Mouse (Mus musculus) MEL (cell line): ENCODE measurements at regions not wholly inside any gene's neighbourhood (a gene's known extent, or its start where the extent isn't known, plus 50 kb on each side); places are given as distances from the start of the nearest gene placed in this dataset.

Source experiments
- DNase-seq: peaks from one replicate; pipeline ENCODE4 v3.0.0; 2011; ENCODE audit warnings: low read depth, low spot score
- H3K27ac ChIP-seq: 2 replicates; pipeline ENCODE4 v1.5.1; 2012; ENCODE audit warnings: low read depth, mild to moderate bottlenecking, control low read depth, low read length, moderate library complexity; ENCODE audit not compliant: control insufficient read depth
- H3K27me3 ChIP-seq, 2 experiments: fragments of 150-350 bp in 1 of 2; sonication (generic) in 1 of 2; 2 replicates each; pipeline ENCODE4 v1.6.1; 2012; ENCODE audit warnings: low read length in 2 of 2, mild to moderate bottlenecking in 2 of 2, improper control_type of control experiment in 1 of 2, moderate library complexity in 1 of 2; ENCODE audit not compliant: insufficient read depth in 2 of 2, control insufficient read depth in 1 of 2
- H3K36me3 ChIP-seq, 2 experiments: 2 replicates each; pipeline ENCODE4 v1.6.1; 2012 to 2014; ENCODE audit warnings: low read length in 2 of 2, improper control_type of control experiment in 1 of 2, inconsistent platforms in 1 of 2, mild to moderate bottlenecking in 1 of 2; ENCODE audit not compliant: insufficient read depth in 2 of 2, control insufficient read depth in 1 of 2
- H3K4me1 ChIP-seq, 2 experiments: fragments of 150-350 bp in 1 of 2; sonication (generic) in 1 of 2; 2 replicates each; pipeline ENCODE4 v1.6.1; 2012; ENCODE audit warnings: low read length in 2 of 2, improper control_type of control experiment in 1 of 2, mild to moderate bottlenecking in 1 of 2; ENCODE audit not compliant: insufficient read depth in 2 of 2, control insufficient read depth in 1 of 2
- H3K4me3 ChIP-seq, 2 experiments: fragments of 150-350 bp in 1 of 2; sonication (generic) in 1 of 2; 2 replicates each; pipeline ENCODE4 v1.5.1; 2012; ENCODE audit warnings: low read depth in 2 of 2, low read length in 2 of 2, mild to moderate bottlenecking in 2 of 2, moderate library complexity in 2 of 2, control low read depth in 1 of 2, improper control_type of control experiment in 1 of 2; ENCODE audit not compliant: control insufficient read depth in 1 of 2, insufficient read depth in 1 of 2
- H3K79me2 ChIP-seq: 2 replicates; pipeline ENCODE4 v1.6.1; 2012; ENCODE audit warnings: mild to moderate bottlenecking, low read length, moderate library complexity; ENCODE audit not compliant: control insufficient read depth, poor library complexity, insufficient read depth
- H3K9ac ChIP-seq: 2 replicates; pipeline ENCODE4 v1.6.1; 2012; ENCODE audit warnings: low read depth, mild to moderate bottlenecking, control low read depth, low read length, moderate library complexity; ENCODE audit not compliant: control insufficient read depth, poor library complexity, severe bottlenecking
- H3K9me3 ChIP-seq: fragments of 150-350 bp; sonication (generic); replicated peaks from 2 replicates; pipeline ENCODE4 v1.6.1; 2012; ENCODE audit warnings: mild to moderate bottlenecking, low read length, improper control_type of control experiment, moderate library complexity; ENCODE audit not compliant: insufficient read depth
- BHLHE40 ChIP-seq: IDR thresholded peaks from 2 replicates; pipeline ENCODE4 v1.6.1; 2012; ENCODE audit warnings: low read depth, mild to moderate bottlenecking, inconsistent platforms, low read length, improper control_type of control experiment, borderline replicate concordance
- CHD2 ChIP-seq: IDR thresholded peaks from 2 replicates; pipeline ENCODE4 v1.6.1; 2011; ENCODE audit warnings: low read length, improper control_type of control experiment
- E2F4 ChIP-seq: IDR thresholded peaks from 2 replicates; pipeline ENCODE4 v1.6.1; 2011; ENCODE audit warnings: low read depth, low read length, improper control_type of control experiment, borderline replicate concordance
- ELF1 ChIP-seq: IDR thresholded peaks from 2 replicates; pipeline ENCODE4 v1.6.1; 2014; ENCODE audit warnings: low read depth, mild to moderate bottlenecking, inconsistent platforms, low read length, improper control_type of control experiment, moderate library complexity
- ETS1 ChIP-seq: IDR thresholded peaks from 2 replicates; pipeline ENCODE4 v1.6.1; 2012; ENCODE audit warnings: low read depth, mild to moderate bottlenecking, inconsistent platforms, low read length, improper control_type of control experiment, moderate library complexity
- GATA1 ChIP-seq: IDR thresholded peaks from 2 replicates; pipeline ENCODE4 v1.6.1; 2011; ENCODE audit warnings: low read depth, low read length, improper control_type of control experiment
- HCFC1 ChIP-seq: IDR thresholded peaks from 2 replicates; pipeline ENCODE4 v1.6.1; 2012; ENCODE audit warnings: low read depth, mild to moderate bottlenecking, inconsistent platforms, low read length, improper control_type of control experiment, moderate library complexity
- JUND ChIP-seq: IDR thresholded peaks from 2 replicates; pipeline ENCODE4 v1.6.1; 2011; ENCODE audit warnings: low read depth, mild to moderate bottlenecking, improper control_type of control experiment, low read length
- MAFK ChIP-seq: IDR thresholded peaks from 2 replicates; pipeline ENCODE4 v1.6.1; 2011; ENCODE audit warnings: low read depth, mild to moderate bottlenecking, low read length, improper control_type of control experiment, borderline replicate concordance
- MAZ ChIP-seq: IDR thresholded peaks from 2 replicates; pipeline ENCODE4 v1.6.1; 2012; ENCODE audit warnings: low read depth, mild to moderate bottlenecking, inconsistent platforms, low read length, improper control_type of control experiment
- MEF2A ChIP-seq: IDR thresholded peaks from 2 replicates; pipeline ENCODE4 v1.6.1; 2014; ENCODE audit warnings: low read depth, mild to moderate bottlenecking, inconsistent platforms, low read length, improper control_type of control experiment; ENCODE audit not compliant: poor library complexity, insufficient replicate concordance, severe bottlenecking; ENCODE audit errors: extremely low read depth
- NELFE ChIP-seq: IDR thresholded peaks from 2 replicates; pipeline ENCODE4 v1.6.1; 2011; ENCODE audit warnings: low read depth, low read length, improper control_type of control experiment
- POLR2AphosphoS5 ChIP-seq: IDR thresholded peaks from 2 replicates; pipeline ENCODE4 v1.6.1; 2012; ENCODE audit warnings: low read depth, borderline replicate concordance, mild to moderate bottlenecking, inconsistent platforms, low read length, moderate library complexity, mixed read lengths
- RCOR1 ChIP-seq: IDR thresholded peaks from 2 replicates; pipeline ENCODE4 v1.6.1; 2012; ENCODE audit warnings: low read depth, mild to moderate bottlenecking, inconsistent platforms, low read length, improper control_type of control experiment
- SIN3A ChIP-seq: IDR thresholded peaks from 2 replicates; pipeline ENCODE4 v1.6.1; 2012; ENCODE audit warnings: low read length, improper control_type of control experiment, inconsistent platforms
- TBP ChIP-seq: IDR thresholded peaks from 2 replicates; pipeline ENCODE4 v1.8.0; 2011; ENCODE audit warnings: low read depth, low read length, improper control_type of control experiment
- TCF12 ChIP-seq: IDR thresholded peaks from 2 replicates; pipeline ENCODE4 v1.6.1; 2014; ENCODE audit warnings: low read depth, mild to moderate bottlenecking, inconsistent platforms, low read length, improper control_type of control experiment, moderate library complexity
- UBTF ChIP-seq: IDR thresholded peaks from 2 replicates; pipeline ENCODE4 v1.6.1; 2012; ENCODE audit warnings: low read depth, mild to moderate bottlenecking, inconsistent platforms, low read length, improper control_type of control experiment, moderate library complexity, borderline replicate concordance; ENCODE audit not compliant: insufficient read depth
- USF2 ChIP-seq, 2 experiments: IDR thresholded peaks; 2 replicates each; pipeline ENCODE4 v1.6.1; 2011 to 2012; ENCODE audit warnings: improper control_type of control experiment in 2 of 2, low read length in 2 of 2, borderline replicate concordance in 1 of 2, inconsistent platforms in 1 of 2, low read depth in 1 of 2, mild to moderate bottlenecking in 1 of 2; ENCODE audit not compliant: insufficient read depth in 1 of 2
- ZC3H11A ChIP-seq: IDR thresholded peaks from 2 replicates; pipeline ENCODE4 v1.6.1; 2012; ENCODE audit warnings: low read depth, mild to moderate bottlenecking, inconsistent platforms, low read length, improper control_type of control experiment

DNA sequence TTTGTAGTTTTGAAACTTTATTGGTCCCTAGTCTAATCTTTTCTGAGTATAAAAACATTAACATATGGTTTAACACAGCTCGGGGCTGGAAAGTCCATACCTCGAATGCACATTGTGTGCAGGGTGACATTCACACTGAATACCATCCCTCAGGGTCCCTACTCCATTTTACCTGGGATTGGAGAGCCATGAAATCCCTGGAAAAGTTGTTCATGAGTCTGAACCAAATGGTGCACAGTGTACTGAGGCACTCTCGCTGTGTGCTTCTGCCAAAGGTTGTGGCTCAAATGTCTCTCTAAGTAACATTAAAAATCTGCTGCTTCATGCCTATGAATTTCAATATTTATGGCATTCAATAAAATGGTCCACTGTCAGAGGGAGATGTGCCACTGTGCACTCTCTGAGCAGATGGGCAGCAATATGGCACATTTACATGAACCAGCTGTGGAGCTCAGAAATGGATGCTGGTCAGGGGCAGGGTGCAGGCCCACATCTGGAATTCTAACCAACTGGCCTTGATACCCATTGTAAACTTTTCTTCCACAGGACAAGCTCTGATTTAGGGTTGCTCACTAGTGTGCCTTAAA is 116.7 kb downstream of the Olig3 start:
- Histone ChIP-seq H3K36me3 (no peaks in the 10 kb centered on the region), H3K4me3 (no peak overlapping the region), H3K79me2 (no peaks in the 10 kb centered on the region), H3K27ac (no peak overlapping the region), H3K27me3 (peaks cover 0 to 3% of the 10 kb centered on the region in 2 experiments; a peak in 1 of 4 replicates)
- DNase-seq: no peak
- no peak for TF ChIP-seq USF2 (IDR thresholded peaks at IDR 0.05; ENCODE audit: borderline replicate concordance in 1 of 2, insufficient read depth in 1 of 2, low read depth in 1 of 2, low read length in 2 of 2)
- no peak for TF ChIP-seq ELF1
- no peak for TF ChIP-seq MEF2A
- TF ChIP-seq UBTF: no peak
- TF ChIP-seq POLR2AphosphoS5: no peak
- TF ChIP-seq NELFE: no peak
- no peak for TF ChIP-seq TCF12
- TF ChIP-seq GATA1: no peak
- no peak for TF ChIP-seq CHD2
- no peak for TF ChIP-seq MAFK
- no peak for TF ChIP-seq ZC3H11A
- no peak for TF ChIP-seq RCOR1
- no peak for TF ChIP-seq ETS1
- no peak for TF ChIP-seq TBP
- no peak for TF ChIP-seq HCFC1
- no peak for TF ChIP-seq JUND
- TF ChIP-seq E2F4: no peak
- no peak for TF ChIP-seq SIN3A
- no peak for TF ChIP-seq BHLHE40
- no peak for TF ChIP-seq MAZ
- TF ChIP-seq, all 39 proteins: peak for 0
- no peaks in the 10 kb centered on the region for H3K9me3 ChIP-seq
- H3K4me1 ChIP-seq: no peaks in the 10 kb centered on the region
- no peak overlapping the region for H3K9ac ChIP-seq
